Mouse (Mus musculus) myocyte (in vitro differentiated cells): ENCODE measurements around the gene Cpa4. TPM values are rescaled to one million over a fixed set of nuclear protein-coding genes. Genes with fewer than 3 reads are reported as not detected.

Experiments used
- H3K27me3 ChIP-seq: one replicate; pipeline ENCODE4 v1.6.1; 2011; ENCODE audit not compliant: control insufficient read depth, insufficient read depth, insufficient read length
- H3K36me3 ChIP-seq: one replicate; pipeline ENCODE4 v1.6.1; 2011; ENCODE audit not compliant: control insufficient read depth, insufficient read depth
- H3K4me2 ChIP-seq: one replicate; pipeline ENCODE4 v1.6.1; 2011; ENCODE audit warnings: low read depth, control low read depth
- H3K4me3 ChIP-seq: one replicate; pipeline ENCODE4 v1.5.1; 2011; ENCODE audit warnings: mild to moderate bottlenecking, control low read depth, moderate library complexity
- H3K79me2 ChIP-seq: one replicate; pipeline ENCODE4 v1.6.1; 2011; ENCODE audit not compliant: control insufficient read depth, insufficient read depth
- H3ac ChIP-seq: one replicate; pipeline ENCODE4 v1.6.1; 2011; ENCODE audit not compliant: control insufficient read depth, insufficient read length
- CEBPB ChIP-seq: IDR thresholded peaks from 2 replicates; pipeline ENCODE4 v1.6.1; 2011; ENCODE audit warnings: mild to moderate bottlenecking, moderate library complexity; ENCODE audit not compliant: poor library complexity, insufficient read depth, severe bottlenecking
- E2F4 ChIP-seq: IDR thresholded peaks from one replicate; pipeline ENCODE4 v1.6.1; 2011; ENCODE audit warnings: mild to moderate bottlenecking, control low read depth, moderate library complexity; ENCODE audit not compliant: insufficient read depth
- MAX ChIP-seq: IDR thresholded peaks from one replicate; pipeline ENCODE4 v1.6.1; 2011; ENCODE audit warnings: low read depth, mild to moderate bottlenecking, control low read depth
- MYOD1 ChIP-seq, 3 experiments: IDR thresholded peaks; one replicate each; pipeline ENCODE4 v1.6.1; 2011; ENCODE audit warnings: control low read depth in 2 of 3, low read depth in 2 of 3, mild to moderate bottlenecking in 2 of 3, moderate library complexity in 1 of 3; ENCODE audit not compliant: insufficient read length in 2 of 3, control insufficient read depth in 1 of 3
- MYOG ChIP-seq, 3 experiments: IDR thresholded peaks; one replicate each; pipeline ENCODE4 v1.6.1; 2011; ENCODE audit warnings: control low read depth in 2 of 3, low read depth in 2 of 3, mild to moderate bottlenecking in 2 of 3; ENCODE audit not compliant: insufficient read length in 2 of 3, control insufficient read depth in 1 of 3, insufficient read depth in 1 of 3
- POLR2A ChIP-seq: IDR thresholded peaks from one replicate; pipeline ENCODE4 v1.6.1; 2011; ENCODE audit warnings: low read depth, mild to moderate bottlenecking, control low read depth, moderate library complexity; ENCODE audit not compliant: insufficient read length
- POLR2AphosphoS2 ChIP-seq: IDR thresholded peaks from one replicate; pipeline ENCODE4 v1.6.1; 2011; ENCODE audit warnings: low read depth, control low read depth; ENCODE audit not compliant: insufficient read length
- REST ChIP-seq: IDR thresholded peaks from one replicate; pipeline ENCODE4 v1.6.1; 2011; ENCODE audit warnings: mild to moderate bottlenecking, control low read depth, moderate library complexity; ENCODE audit not compliant: insufficient read depth, insufficient read length
- SRF ChIP-seq: IDR thresholded peaks from one replicate; pipeline ENCODE4 v1.6.1; 2011; ENCODE audit warnings: low read depth; ENCODE audit not compliant: control insufficient read depth, insufficient read length
- TCF12 ChIP-seq: IDR thresholded peaks from one replicate; pipeline ENCODE4 v1.6.1; 2011; ENCODE audit warnings: mild to moderate bottlenecking, control low read depth; ENCODE audit not compliant: poor library complexity, insufficient read depth, severe bottlenecking
- TCF3 ChIP-seq: IDR thresholded peaks from one replicate; pipeline ENCODE4 v1.6.1; 2011; ENCODE audit warnings: low read depth, control low read depth; ENCODE audit not compliant: insufficient read length
- USF1 ChIP-seq: IDR thresholded peaks from one replicate; pipeline ENCODE4 v1.6.1; 2011; ENCODE audit warnings: low read depth, mild to moderate bottlenecking, control low read depth, moderate library complexity
- polyA plus RNA-seq: library from polyadenylated mRNA; unstranded; fragments of >200 nt; fragmentation: generic; extraction: Trizol; gene quantifications from one replicate; pipeline ENCODE4 v1.2.1, GENCODE M21; 2012; ENCODE audit warnings: missing spikeins

The Cpa4 gene
- polyA plus RNA-seq, 1 experiment: 0.01 TPM

DNA sequence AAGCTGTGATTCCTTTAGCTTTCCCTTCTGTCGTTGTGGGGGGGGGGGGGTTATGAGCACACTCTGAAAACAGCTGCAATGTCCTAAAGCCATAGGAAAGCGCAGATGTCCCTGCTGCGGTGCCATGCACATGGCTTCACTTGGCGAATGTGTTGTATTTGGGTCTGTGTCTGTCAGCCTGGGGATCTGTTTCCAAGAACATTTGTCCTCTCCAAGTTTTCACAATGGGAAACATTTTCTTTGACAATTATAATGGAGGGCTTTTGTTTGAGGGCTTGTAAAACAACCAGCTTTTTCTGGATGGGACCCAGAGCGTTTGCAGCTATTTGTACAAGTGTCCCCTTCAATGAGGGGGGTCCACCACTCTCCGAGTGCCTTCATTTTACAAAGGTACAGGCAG, 46.1 kb downstream of the Cpa4 start:
- no peak for TF ChIP-seq POLR2AphosphoS2
- no peak for TF ChIP-seq SRF
- no peak for TF ChIP-seq TCF12
- no peak for TF ChIP-seq CEBPB
- no peak for TF ChIP-seq MYOG (IDR thresholded peaks at IDR 0.05; ENCODE audit: control insufficient read depth in 1 of 3, insufficient read depth in 1 of 3, insufficient read length in 2 of 3, low read depth in 2 of 3)
- no peak for TF ChIP-seq MAX
- TF ChIP-seq REST: no peak
- no peak for TF ChIP-seq USF1
- TF ChIP-seq MYOD1 (IDR thresholded peaks at IDR 0.05; ENCODE audit: control insufficient read depth in 1 of 3, insufficient read length in 2 of 3, low read depth in 2 of 3): no peak
- TF ChIP-seq E2F4: no peak
- TF ChIP-seq TCF3: no peak
- TF ChIP-seq POLR2A: no peak
- Histone ChIP-seq H3K79me2 (no peaks in the 10 kb centered on the region), H3K36me3 (no peaks in the 10 kb centered on the region), H3ac (no peak overlapping the region), H3K4me3 (no peak overlapping the region), H3K4me2 (no peak overlapping the region), H3K27me3 (no peaks in the 10 kb centered on the region)

DNA sequence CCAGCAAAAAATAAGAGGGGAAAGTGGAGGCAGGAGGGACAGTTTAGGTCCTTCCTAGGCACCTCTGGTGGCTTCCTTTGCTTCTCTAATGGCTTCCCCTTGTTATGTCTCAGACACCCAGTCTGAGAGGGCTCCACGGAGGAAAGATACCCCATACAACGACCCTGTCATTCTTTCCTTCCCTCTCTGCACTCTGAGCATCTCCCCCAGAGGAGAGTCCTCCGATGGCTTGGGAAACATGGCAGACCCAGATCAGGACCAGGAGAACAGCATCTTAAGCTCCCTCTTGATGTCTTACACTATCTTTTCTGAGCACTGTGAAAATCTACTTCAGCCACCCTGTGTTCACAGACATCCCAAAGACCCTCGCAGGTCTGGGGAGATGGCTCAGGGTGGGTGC, 47.6 kb downstream of the Cpa4 start:
- Histone ChIP-seq H3K36me3 (no peaks in the 10 kb centered on the region), H3K79me2 (no peaks in the 10 kb centered on the region), H3ac (no peak overlapping the region), H3K4me2 (no peak overlapping the region), H3K4me3 (no peak overlapping the region), H3K27me3 (no peaks in the 10 kb centered on the region)
- TF ChIP-seq TCF3: no peak
- TF ChIP-seq CEBPB: no peak
- TF ChIP-seq MAX: no peak
- no peak for TF ChIP-seq MYOG (IDR thresholded peaks at IDR 0.05; ENCODE audit: control insufficient read depth in 1 of 3, insufficient read depth in 1 of 3, insufficient read length in 2 of 3, low read depth in 2 of 3)
- TF ChIP-seq POLR2AphosphoS2: no peak
- TF ChIP-seq SRF: no peak
- TF ChIP-seq USF1: no peak
- no peak for TF ChIP-seq POLR2A
- TF ChIP-seq REST: no peak
- TF ChIP-seq MYOD1 (IDR thresholded peaks at IDR 0.05; ENCODE audit: control insufficient read depth in 1 of 3, insufficient read length in 2 of 3, low read depth in 2 of 3): no peak
- TF ChIP-seq TCF12: no peak
- TF ChIP-seq E2F4: no peak

DNA sequence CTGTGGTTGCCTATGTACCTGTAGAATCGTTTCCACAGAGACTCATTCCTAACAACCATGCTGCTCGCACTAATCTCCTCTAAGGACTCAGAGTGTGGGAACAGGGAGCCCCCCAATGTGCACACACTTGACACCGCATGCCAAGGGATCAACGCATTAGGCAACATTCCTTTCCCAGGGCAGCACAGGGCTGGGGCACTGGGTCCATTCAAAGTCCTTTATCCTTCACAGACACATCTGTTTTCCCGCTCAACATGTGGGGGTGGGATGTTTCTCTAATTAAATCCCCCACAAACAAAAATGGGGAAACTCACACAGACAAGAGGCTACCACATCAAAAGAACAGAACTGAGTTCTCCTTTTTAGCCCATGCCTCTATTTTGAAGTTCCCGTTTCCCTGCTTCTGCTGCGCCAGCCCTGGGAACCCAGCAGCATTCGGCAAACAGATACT, 48.3 kb downstream of the Cpa4 start:
- Histone ChIP-seq H3K79me2 (no peaks in the 10 kb centered on the region), H3K27me3 (no peaks in the 10 kb centered on the region), H3K4me3 (no peak overlapping the region), H3ac (no peak overlapping the region), H3K4me2 (no peak overlapping the region), H3K36me3 (no peaks in the 10 kb centered on the region)
- TF ChIP-seq TCF12: no peak
- no peak for TF ChIP-seq E2F4

DNA sequence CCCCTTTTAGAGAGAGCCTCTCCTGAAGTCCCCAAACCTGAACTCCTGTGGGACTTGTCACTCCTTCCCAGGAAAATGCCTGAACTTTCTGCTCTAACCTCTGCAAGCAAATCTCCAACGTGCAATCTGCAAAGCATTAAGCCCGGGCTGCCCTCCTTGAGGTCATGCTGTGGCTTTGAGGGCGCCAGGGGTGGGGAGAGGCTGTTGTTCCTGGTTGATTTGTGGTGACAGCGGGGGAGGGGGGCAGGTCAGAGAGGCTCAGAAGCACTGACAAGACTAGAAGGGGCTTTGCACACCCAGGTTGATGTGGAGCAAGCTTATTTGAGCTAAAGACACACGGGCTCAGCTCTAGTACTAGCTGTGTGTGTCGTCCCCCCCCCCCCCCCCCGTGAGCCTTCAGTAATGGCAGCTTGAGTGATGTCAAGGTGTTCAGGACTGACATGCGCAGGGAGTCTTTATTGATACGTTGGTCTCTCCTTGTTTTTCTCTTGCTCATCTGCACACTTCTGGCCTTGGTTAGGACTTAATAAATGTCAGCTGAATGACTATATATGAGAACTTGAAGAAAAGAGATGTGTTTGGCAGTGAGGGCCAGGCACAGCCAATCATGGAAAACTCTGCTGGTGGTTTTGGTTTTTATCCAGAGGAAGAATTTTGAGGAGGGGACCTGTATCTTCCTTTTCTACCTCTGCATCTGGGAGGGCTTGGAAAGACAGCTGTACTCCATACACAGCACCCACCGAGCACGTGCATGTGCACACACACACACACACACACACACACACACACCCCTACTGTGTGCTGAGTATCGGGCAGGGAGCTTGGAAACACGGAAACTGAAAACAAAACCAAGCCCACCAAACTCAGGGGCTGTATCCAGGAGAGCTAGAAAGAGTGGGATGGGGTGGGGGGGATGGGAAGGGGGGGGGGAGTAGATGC, 49.1 kb downstream of the Cpa4 start:
- no peak overlapping the region for H3K4me3 ChIP-seq
- peak overlapping the region; percentile 13 for H3K4me2 ChIP-seq
- no peaks in the 10 kb centered on the region for H3K36me3 ChIP-seq
- no peaks in the 10 kb centered on the region for H3K27me3 ChIP-seq
- TF ChIP-seq MAX (no peak), MYOG (IDR thresholded peaks at IDR 0.05; ENCODE audit: control insufficient read depth in 1 of 3, insufficient read depth in 1 of 3, insufficient read length in 2 of 3, low read depth in 2 of 3) (peak in 1 of 3 experiments; percentile 40), CEBPB (no peak)
- H3K79me2 ChIP-seq: no peaks in the 10 kb centered on the region
- no peak overlapping the region for H3ac ChIP-seq

DNA sequence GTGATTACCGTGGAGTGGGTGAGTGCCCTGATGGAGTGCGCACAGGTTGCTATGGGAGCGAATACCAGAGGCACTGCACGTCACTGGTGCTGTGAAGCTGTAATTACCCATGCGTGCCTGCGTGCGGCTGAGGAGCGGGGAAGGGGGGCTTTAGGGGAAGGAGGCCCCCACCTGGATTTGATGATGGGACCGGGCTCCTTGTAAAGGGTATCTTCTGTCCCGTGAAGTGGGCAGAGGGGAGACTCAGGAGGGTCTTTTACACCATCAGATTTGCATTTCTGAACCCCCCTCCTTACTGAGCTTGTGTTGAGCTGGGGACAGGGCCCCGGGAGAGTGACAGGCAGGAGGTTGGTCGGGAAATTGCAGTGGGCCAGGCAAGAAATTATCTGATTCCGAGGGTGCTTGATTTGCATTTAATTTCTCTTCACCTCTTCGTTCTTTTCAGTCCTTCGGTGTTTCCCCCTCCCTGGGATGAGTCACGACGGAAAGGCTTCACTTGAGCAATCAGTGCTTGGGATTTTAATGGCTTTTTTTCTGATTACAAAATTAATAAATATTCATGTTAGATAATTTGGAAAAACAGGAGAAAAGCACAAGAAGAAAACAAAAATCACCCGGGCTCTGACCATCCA, 49.9 kb downstream of the Cpa4 start:
- Histone ChIP-seq H3K36me3 (no peaks in the 10 kb centered on the region), H3K4me3 (no peak overlapping the region), H3ac (no peak overlapping the region), H3K79me2 (no peaks in the 10 kb centered on the region), H3K27me3 (no peaks in the 10 kb centered on the region), H3K4me2 (no peak overlapping the region)
- TF ChIP-seq MYOD1 (IDR thresholded peaks at IDR 0.05; ENCODE audit: control insufficient read depth in 1 of 3, insufficient read length in 2 of 3, low read depth in 2 of 3) (no peak), TCF3 (no peak), E2F4 (no peak), MAX (no peak), MYOG (IDR thresholded peaks at IDR 0.05; ENCODE audit: control insufficient read depth in 1 of 3, insufficient read depth in 1 of 3, insufficient read length in 2 of 3, low read depth in 2 of 3) (no peak)
